Mouse (Mus musculus) forebrain, embryonic 11.5 days (tissue): ENCODE data around the gene Gm43738. TPM values are rescaled to one million over a fixed set of nuclear protein-coding genes. Genes with fewer than 3 reads are reported as not detected.
"Not testable (repeated sequence)": the region's sequence is repeated elsewhere in the genome, so short reads cannot be mapped to it uniquely, and the experiment has no call there.

Experiments
- ATAC-seq: fragments of 200-750 bp; cut with Nextera tagmentation; replicated peaks from 2 replicates; pipeline ENCODE4 v1.8.0; 2017; ENCODE audit warnings: moderate TSS enrichment; ENCODE audit not compliant: low FRiP score
- DNase-seq: peaks from one replicate; pipeline ENCODE4 v3.0.0-alpha.2; 2017; ENCODE audit warnings: low spot score
- H3K27ac ChIP-seq: fragments of 300-500 bp; sonication (generic); 2 replicates; pipeline ENCODE4 v1.5.1; 2014; ENCODE audit warnings: low read depth, low read length
- H3K27me3 ChIP-seq: fragments of 300-500 bp; sonication (generic); 2 replicates; pipeline ENCODE4 v1.6.1; 2014; ENCODE audit warnings: mild to moderate bottlenecking, low read length, mixed read lengths; ENCODE audit not compliant: control insufficient read depth, insufficient read depth
- H3K36me3 ChIP-seq: fragments of 300-500 bp; sonication (generic); 2 replicates; pipeline ENCODE4 v1.6.1; 2014; ENCODE audit warnings: mild to moderate bottlenecking, low read length, moderate library complexity, mixed read lengths; ENCODE audit not compliant: control insufficient read depth, insufficient read depth
- H3K4me1 ChIP-seq: fragments of 300-500 bp; sonication (generic); replicated peaks from 2 replicates; pipeline ENCODE4 v1.6.1; 2014; ENCODE audit warnings: low read length, mixed read lengths; ENCODE audit not compliant: control insufficient read depth, insufficient read depth
- H3K4me2 ChIP-seq: fragments of 300-500 bp; sonication (generic); 2 replicates; pipeline ENCODE4 v1.6.1; 2014; ENCODE audit warnings: low read depth, mild to moderate bottlenecking, low read length, moderate library complexity, mixed read lengths; ENCODE audit not compliant: severe bottlenecking
- H3K4me3 ChIP-seq: fragments of 300-500 bp; sonication (generic); 2 replicates; pipeline ENCODE4 v1.5.1; 2014; ENCODE audit warnings: low read depth, low read length
- H3K9ac ChIP-seq: fragments of 300-500 bp; sonication (generic); 2 replicates; pipeline ENCODE4 v1.6.1; 2014; ENCODE audit warnings: low read length
- H3K9me3 ChIP-seq: fragments of 300-500 bp; sonication (generic); 2 replicates; pipeline ENCODE4 v1.6.1; 2016; ENCODE audit warnings: low read length, mixed read lengths; ENCODE audit not compliant: control insufficient read depth
- WGBS: fragments of 180-500 bp; shearing (Covaris S2); extraction: QIAGEN DNeasy Blood & Tissue Kit; methylation state at CpG from one replicate; pipeline ENCODE4 v1.1.7; 2014; 5-methylcytosine and 5-hydroxymethylcytosine counted together
- polyA plus RNA-seq: library from polyadenylated mRNA; unstranded; fragments of >200 nt; fragmentation: Nextera tagmentation; extraction: Ambion mirVana; gene quantifications from 2 replicates; pipeline ENCODE4 v1.2.1, GENCODE M21; 2014

The Gm43738 gene
- polyA plus RNA-seq, 1 experiment from 2014 or later = not detected

- DNase-seq = peak; percentile 90
- H3K4me1 ChIP-seq = peaks cover 13% of the 10 kb centered on the region; the same call in 1 of the 2 replicates
- ATAC-seq = no peak
- no peaks in the 10 kb centered on the region for H3K36me3 ChIP-seq
- no peak overlapping the region for H3K9ac ChIP-seq
- no peak overlapping the region for H3K4me3 ChIP-seq
- no peaks in the 10 kb centered on the region for H3K9me3 ChIP-seq
- 34% methylated on average over 21 of the region's 21 CpGs for WGBS
- H3K27ac ChIP-seq = no peak overlapping the region
- no peak overlapping the region for H3K4me2 ChIP-seq
- peaks cover 16% of the 10 kb centered on the region for H3K27me3 ChIP-seq
These were observed 13.4 kb downstream of the Gm43738 start for GRCm38 (mm10) chr3:89087338-89088110.

- 83% methylated on average over 12 of the region's 12 CpGs for WGBS
- no peak overlapping the region for H3K4me3 ChIP-seq
- H3K36me3 ChIP-seq = no peaks in the 10 kb centered on the region
These were observed 16.2 kb downstream of the Gm43738 start for GRCm38 (mm10) chr3:89084654-89085190.

GRCm38 (mm10) chr3:89084133-89084532 is 16.8 kb downstream of the Gm43738 start:
- no peak overlapping the region for H3K4me3 ChIP-seq
- 0 out of 2 replicates have a peak, but pooled peaks cover 2% of the 10 kb centered on the region for H3K4me1 ChIP-seq
- no peak overlapping the region for H3K4me2 ChIP-seq
- 84% methylated on average over 2 of the region's 2 CpGs for WGBS
- DNase-seq (no peak), ATAC-seq (no peak)
- no peak overlapping the region for H3K27ac ChIP-seq
- no peaks in the 10 kb centered on the region for H3K9me3 ChIP-seq
- H3K36me3 ChIP-seq = peaks cover 3% of the 10 kb centered on the region; the same call in 1 of the 2 replicates
- peaks cover 8% of the 10 kb centered on the region for H3K27me3 ChIP-seq
- H3K9ac ChIP-seq = no peak overlapping the region

More at GRCm38 (mm10) chr3:89084654-89085190, 16.2 kb downstream of the Gm43738 start:
- Histone ChIP-seq H3K4me2 (no peak overlapping the region), H3K9me3 (no peaks in the 10 kb centered on the region), H3K4me1 (peaks cover 6% of the 10 kb centered on the region; the same call in 1 of the 2 replicates), H3K9ac (no peak overlapping the region), H3K27ac (no peak overlapping the region), H3K27me3 (peaks cover 9% of the 10 kb centered on the region)
- ATAC-seq (no peak), DNase-seq (no peak)

- not testable (repeated sequence) for ATAC-seq, H3K36me3 ChIP-seq, H3K27me3 ChIP-seq, H3K27ac ChIP-seq, H3K4me3 ChIP-seq, DNase-seq, H3K9me3 ChIP-seq, H3K4me1 ChIP-seq, H3K4me2 ChIP-seq, H3K9ac ChIP-seq
These were observed 18.6 kb downstream of the Gm43738 start for GRCm38 (mm10) chr3:89082287-89082686.

GRCm38 (mm10) chr3:89077383-89077782 is 23.5 kb downstream of the Gm43738 start:
- H3K4me1 ChIP-seq = no peaks in the 10 kb centered on the region

GRCm38 (mm10) chr3:89067265-89067664 is 33.6 kb downstream of the Gm43738 start:
- Histone ChIP-seq H3K27me3 (no peaks in the 10 kb centered on the region), H3K4me2 (no peak overlapping the region), H3K36me3 (peaks cover 19% of the 10 kb centered on the region), H3K9me3 (no peaks in the 10 kb centered on the region), H3K9ac (no peak overlapping the region), H3K27ac (no peak overlapping the region), H3K4me1 (no peaks in the 10 kb centered on the region), H3K4me3 (no peak overlapping the region)
- DNase-seq (no peak), ATAC-seq (no peak)

More at GRCm38 (mm10) chr3:89077383-89077782, 23.5 kb downstream of the Gm43738 start:
- no peaks in the 10 kb centered on the region for H3K9me3 ChIP-seq
- DNase-seq (no peak), ATAC-seq (no peak)
- no peak overlapping the region for H3K4me2 ChIP-seq
- H3K27me3 ChIP-seq = no peaks in the 10 kb centered on the region
- 94% methylated on average over 9 of the region's 9 CpGs for WGBS
- H3K4me3 ChIP-seq = no peak overlapping the region
- no peak overlapping the region for H3K27ac ChIP-seq
- H3K9ac ChIP-seq = no peak overlapping the region
- H3K36me3 ChIP-seq = peaks cover 17% of the 10 kb centered on the region

GRCm38 (mm10) chr3:89061696-89062095 is 39.2 kb downstream of the Gm43738 start:
- H3K27me3 ChIP-seq = no peaks in the 10 kb centered on the region
- peaks cover 7% of the 10 kb centered on the region; the same call in 1 of the 2 replicates for H3K36me3 ChIP-seq
- H3K4me3 ChIP-seq = no peak overlapping the region
- H3K9me3 ChIP-seq = no peaks in the 10 kb centered on the region
- no peaks in the 10 kb centered on the region for H3K4me1 ChIP-seq
- no peak overlapping the region for H3K4me2 ChIP-seq
- no peak for ATAC-seq
- no peak for DNase-seq
- H3K9ac ChIP-seq = no peak overlapping the region
- 66% methylated on average over 3 of the region's 3 CpGs for WGBS
- no peak overlapping the region for H3K27ac ChIP-seq

GRCm38 (mm10) chr3:89058783-89059182 is 42.1 kb downstream of the Gm43738 start:
- Histone ChIP-seq H3K9ac (no peak overlapping the region), H3K4me1 (no peaks in the 10 kb centered on the region), H3K27ac (no peak overlapping the region), H3K36me3 (peaks cover 3% of the 10 kb centered on the region; the same call in 1 of the 2 replicates), H3K4me3 (no peak overlapping the region), H3K9me3 (no peaks in the 10 kb centered on the region), H3K27me3 (no peaks in the 10 kb centered on the region), H3K4me2 (no peak overlapping the region)
- DNase-seq (no peak), ATAC-seq (no peak)
- WGBS = 88% methylated on average over 3 of the region's 3 CpGs
